Mouse (Mus musculus) testis, adult 2 months (tissue): ENCODE results near the gene Ildr2. TPM values are rescaled to one million over a fixed set of nuclear protein-coding genes. Genes with fewer than 3 reads are reported as not detected.
A peak's percentile ranks its signal among the peaks of the same experiment; 100 is the strongest.

Experiments
- H3K27ac ChIP-seq: fragments of 200-500 bp; 2 replicates; pipeline ENCODE4 v1.5.1; 2012; ENCODE audit warnings: low read depth, low read length; ENCODE audit not compliant: control insufficient read depth, insufficient read depth
- H3K27me3 ChIP-seq: fragments of 200-500 bp; 2 replicates; pipeline ENCODE4 v1.6.1; 2012; ENCODE audit warnings: mild to moderate bottlenecking, low read length, moderate library complexity; ENCODE audit not compliant: control insufficient read depth, insufficient read depth
- H3K36me3 ChIP-seq: fragments of 200-500 bp; 2 replicates; pipeline ENCODE4 v1.6.1; 2012; ENCODE audit warnings: mild to moderate bottlenecking, low read length; ENCODE audit not compliant: control insufficient read depth, insufficient read depth
- H3K4me1 ChIP-seq: fragments of 200-500 bp; 2 replicates; pipeline ENCODE4 v1.6.1; 2012; ENCODE audit warnings: low read length; ENCODE audit not compliant: control insufficient read depth, insufficient read depth
- H3K4me3 ChIP-seq: fragments of 200-500 bp; 2 replicates; pipeline ENCODE4 v1.5.1; 2012; ENCODE audit warnings: low read depth, mild to moderate bottlenecking, low read length, moderate library complexity, mixed read lengths; ENCODE audit not compliant: control insufficient read depth
- CTCF ChIP-seq: fragments of 200-500 bp; IDR thresholded peaks from 2 replicates; pipeline ENCODE4 v1.5.1; 2012; ENCODE audit warnings: low read depth, mild to moderate bottlenecking, inconsistent platforms, low read length, moderate library complexity; ENCODE audit not compliant: control insufficient read depth, insufficient read depth, insufficient replicate concordance
- POLR2A ChIP-seq: fragments of 200-500 bp; IDR thresholded peaks from 2 replicates; pipeline ENCODE4 v1.6.1; 2012; ENCODE audit warnings: low read depth, mild to moderate bottlenecking, inconsistent platforms, low read length, moderate library complexity; ENCODE audit not compliant: control insufficient read depth
- polyA plus RNA-seq: library from polyadenylated mRNA; depleted of rRNA; stranded (reverse); fragments of >200 nt; gene quantifications from 2 replicates; pipeline ENCODE4 v1.2.3, GENCODE M21; 2012; rRNA removed

Ildr2 gene
- polyA plus RNA-seq = 0.15 and 0.35 TPM in 2 replicates

GRCm38 (mm10) chr1:166253898-166254894, at the start of gene Ildr2:
Gene Ildr2, plus strand, starts transcription at chr1:166254139.
- no peaks in the 10 kb centered on the region for H3K36me3 ChIP-seq
- H3K27ac ChIP-seq = no peak within 1 kb of the TSS
- no peaks in the 10 kb centered on the region; the same call in 1 of the 2 replicates for H3K27me3 ChIP-seq
- H3K4me3 ChIP-seq = peak within 1 kb of the TSS; percentile 61
- TF ChIP-seq POLR2A (no peak), CTCF (no peak)
- peaks cover 11% of the 10 kb centered on the region for H3K4me1 ChIP-seq

GRCm38 (mm10) chr1:166204171-166204570, 49.8 kb upstream of the Ildr2 start:
- peaks cover 2% of the 10 kb centered on the region; the same call in 1 of the 2 replicates for H3K36me3 ChIP-seq
- H3K4me1 ChIP-seq = no peaks in the 10 kb centered on the region
- H3K4me3 ChIP-seq = no peak overlapping the region
- no peak for TF ChIP-seq CTCF
- no peak for TF ChIP-seq POLR2A
- no peak overlapping the region for H3K27ac ChIP-seq
- no peaks in the 10 kb centered on the region for H3K27me3 ChIP-seq

- peaks cover 2% of the 10 kb centered on the region; the same call in 1 of the 2 replicates for H3K36me3 ChIP-seq
- no peak for TF ChIP-seq POLR2A
- TF ChIP-seq CTCF = no peak
- H3K27ac ChIP-seq = no peak overlapping the region
- H3K4me3 ChIP-seq = no peak overlapping the region
- no peaks in the 10 kb centered on the region for H3K4me1 ChIP-seq
- no peaks in the 10 kb centered on the region for H3K27me3 ChIP-seq
Measured at GRCm38 (mm10) chr1:166205159-166205558, 48.8 kb upstream of the Ildr2 start.

GRCm38 (mm10) chr1:166209371-166209770, 44.6 kb upstream of the Ildr2 start:
- no peak overlapping the region for H3K27ac ChIP-seq
- H3K27me3 ChIP-seq = no peaks in the 10 kb centered on the region
- TF ChIP-seq CTCF (no peak), POLR2A (no peak)
- H3K4me1 ChIP-seq = no peaks in the 10 kb centered on the region
- H3K4me3 ChIP-seq = no peak overlapping the region
- no peaks in the 10 kb centered on the region; the same call in 1 of the 2 replicates for H3K36me3 ChIP-seq

- H3K27me3 ChIP-seq = no peaks in the 10 kb centered on the region
- H3K27ac ChIP-seq = no peak overlapping the region
- TF ChIP-seq CTCF (no peak), POLR2A (no peak)
- H3K36me3 ChIP-seq = no peaks in the 10 kb centered on the region; the same call in 1 of the 2 replicates
- H3K4me1 ChIP-seq = no peaks in the 10 kb centered on the region
- H3K4me3 ChIP-seq = no peak overlapping the region
Measured at GRCm38 (mm10) chr1:166214181-166214580, 39.8 kb upstream of the Ildr2 start.

GRCm38 (mm10) chr1:166238315-166238969, 15.5 kb upstream of the Ildr2 start, which contains the start of gene Mael:
Gene Mael, minus strand, starts transcription at chr1:166238747.
- H3K27me3 ChIP-seq = no peaks in the 10 kb centered on the region
- peaks cover 2% of the 10 kb centered on the region for H3K36me3 ChIP-seq
- H3K27ac ChIP-seq = peak within 1 kb of the TSS; percentile 100
- H3K4me3 ChIP-seq = peak within 1 kb of the TSS; percentile 99
- no peaks in the 10 kb centered on the region for H3K4me1 ChIP-seq
- peak; percentile 98 for TF ChIP-seq POLR2A
- TF ChIP-seq CTCF = no peak

GRCm38 (mm10) chr1:166244285-166244684, 9.7 kb upstream of the Ildr2 start:
- Histone ChIP-seq H3K36me3 (no peaks in the 10 kb centered on the region), H3K27me3 (no peaks in the 10 kb centered on the region), H3K4me1 (no peaks in the 10 kb centered on the region), H3K27ac (no peak overlapping the region), H3K4me3 (no peak overlapping the region)
- TF ChIP-seq CTCF (no peak), POLR2A (no peak)
